Mouse (Mus musculus) heart, embryonic 11.5 days (tissue): ENCODE measurements around the gene Cox6a1. TPM values are rescaled to one million over a fixed set of nuclear protein-coding genes. Genes with fewer than 3 reads are reported as not detected.

ENCODE experiments used
- ATAC-seq: fragments of 200-750 bp; cut with Nextera tagmentation; replicated peaks from 2 replicates; pipeline ENCODE4 v1.8.0; 2017; ENCODE audit warnings: moderate library complexity; ENCODE audit not compliant: insufficient number of reproducible peaks, low FRiP score, low TSS enrichment
- H3K27ac ChIP-seq: fragments of 300-500 bp; sonication (generic); 2 replicates; pipeline ENCODE4 v1.5.1; 2014; ENCODE audit warnings: mild to moderate bottlenecking, low read depth, low read length
- H3K27me3 ChIP-seq: fragments of 300-500 bp; sonication (generic); 2 replicates; pipeline ENCODE4 v1.6.1; 2014; ENCODE audit warnings: mild to moderate bottlenecking, low read length, mixed read lengths; ENCODE audit not compliant: control insufficient read depth, insufficient read depth
- H3K36me3 ChIP-seq: fragments of 300-500 bp; sonication (generic); 2 replicates; pipeline ENCODE4 v1.6.1; 2014; ENCODE audit warnings: mild to moderate bottlenecking, low read length, moderate library complexity, mixed read lengths; ENCODE audit not compliant: control insufficient read depth, insufficient read depth
- H3K4me1 ChIP-seq: fragments of 300-500 bp; sonication (generic); 2 replicates; pipeline ENCODE4 v1.6.1; 2014; ENCODE audit warnings: low read length; ENCODE audit not compliant: control insufficient read depth, insufficient read depth
- H3K4me2 ChIP-seq: fragments of 300-500 bp; sonication (generic); 2 replicates; pipeline ENCODE4 v1.6.1; 2014; ENCODE audit warnings: mild to moderate bottlenecking, moderate library complexity
- H3K4me3 ChIP-seq: fragments of 300-500 bp; sonication (generic); 2 replicates; pipeline ENCODE4 v1.5.1; 2014; ENCODE audit warnings: low read depth, low read length
- H3K9ac ChIP-seq: fragments of 300-500 bp; sonication (generic); 2 replicates; pipeline ENCODE4 v1.6.1; 2014; ENCODE audit warnings: mild to moderate bottlenecking, low read depth, low read length, moderate library complexity
- H3K9me3 ChIP-seq: fragments of 300-500 bp; sonication (generic); replicated peaks from 2 replicates; pipeline ENCODE4 v1.6.1; 2016; ENCODE audit warnings: low read length; ENCODE audit not compliant: control insufficient read depth
- WGBS: fragments of 180-500 bp; shearing (Covaris S2); extraction: QIAGEN DNeasy Blood & Tissue Kit; methylation state at CpG from one replicate; pipeline ENCODE4 v1.1.7; 2014; ENCODE audit not compliant: insufficient replicate concordance; 5-methylcytosine and 5-hydroxymethylcytosine counted together
- polyA plus RNA-seq: library from polyadenylated mRNA; unstranded; fragments of >200 nt; fragmentation: Nextera tagmentation; extraction: Ambion mirVana; gene quantifications from 2 replicates; pipeline ENCODE4 v1.2.1, GENCODE M21; 2014

The Cox6a1 gene
- polyA plus RNA-seq, 1 experiment from 2014 or later = 1,289 TPM

DNA sequence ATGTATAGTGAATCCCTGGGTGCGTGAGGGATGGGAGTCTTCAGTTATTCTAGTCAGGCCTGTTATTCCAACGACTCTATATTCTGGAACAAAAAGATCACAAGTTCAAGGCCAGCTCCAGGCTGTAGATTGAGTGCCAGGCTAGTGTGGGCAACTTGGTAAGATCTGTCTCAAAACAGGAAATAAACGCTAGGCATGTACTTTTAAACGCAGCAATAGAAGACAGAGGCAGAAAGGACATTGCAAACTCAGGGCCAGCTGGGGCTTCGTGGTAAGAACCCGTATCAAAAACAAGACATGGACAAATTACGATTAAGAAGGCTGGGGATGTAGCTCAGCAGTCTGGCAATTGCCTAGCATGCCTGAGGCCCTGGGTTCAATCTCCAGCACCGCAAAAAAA is 10.7 kb upstream of the Cox6a1 start:
- no peaks in the 10 kb centered on the region for H3K4me1 ChIP-seq
- H3K9ac ChIP-seq = no peak overlapping the region
- no peak overlapping the region for H3K4me3 ChIP-seq
- ATAC-seq = no peak
- 84% methylated on average over 8 of the region's 8 CpGs for WGBS
- H3K27ac ChIP-seq = no peak overlapping the region
- H3K27me3 ChIP-seq = peaks cover 5% of the 10 kb centered on the region; the same call in 1 of the 2 replicates
- peak overlapping the region; percentile 14; the same call in 1 of the 2 replicates for H3K4me2 ChIP-seq
- no peaks in the 10 kb centered on the region for H3K36me3 ChIP-seq
- no peaks in the 10 kb centered on the region for H3K9me3 ChIP-seq

DNA sequence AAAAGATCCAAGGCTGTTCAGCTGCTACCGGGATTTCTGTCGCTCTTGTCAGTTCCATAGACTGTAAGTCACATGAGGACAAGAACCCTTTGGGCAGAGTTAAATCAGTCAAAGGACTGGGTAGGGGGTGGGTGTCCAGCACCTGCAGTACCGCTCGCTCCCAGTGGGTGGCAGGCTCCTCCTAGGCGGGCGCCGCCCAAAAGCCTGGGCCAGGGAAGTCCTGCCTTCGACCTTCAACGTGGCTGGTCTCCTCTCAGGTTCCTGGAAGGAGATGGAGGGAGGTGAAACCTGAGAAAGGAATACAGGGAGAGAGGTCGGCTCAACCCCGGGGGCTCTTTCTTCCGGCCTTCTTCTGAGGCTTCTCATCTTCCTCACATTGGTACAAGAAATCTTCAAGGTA is 10.1 kb upstream of the Cox6a1 start:
- 3% methylated on average over 12 of the region's 12 CpGs for WGBS
- H3K27me3 ChIP-seq = peaks cover 5% of the 10 kb centered on the region; the same call in 1 of the 2 replicates
- no peak for ATAC-seq
- H3K4me1 ChIP-seq = no peaks in the 10 kb centered on the region
- no peaks in the 10 kb centered on the region for H3K36me3 ChIP-seq
- no peak overlapping the region for H3K4me3 ChIP-seq
- H3K9me3 ChIP-seq = no peaks in the 10 kb centered on the region
- peak overlapping the region; percentile 14 for H3K4me2 ChIP-seq
- H3K27ac ChIP-seq = no peak overlapping the region
- H3K9ac ChIP-seq = no peak overlapping the region

GRCm38 (mm10) chr5:115355070-115355469 is 6.3 kb upstream of the Cox6a1 start:
- 54% methylated on average over 13 of the region's 13 CpGs for WGBS
- H3K9me3 ChIP-seq = no peaks in the 10 kb centered on the region; the same call in 1 of the 2 replicates
- H3K4me1 ChIP-seq = no peaks in the 10 kb centered on the region
- H3K36me3 ChIP-seq = no peaks in the 10 kb centered on the region
- H3K9ac ChIP-seq = no peak overlapping the region
- no peak overlapping the region for H3K27ac ChIP-seq
- no peak overlapping the region for H3K4me3 ChIP-seq
- ATAC-seq = no peak
- H3K4me2 ChIP-seq = no peak overlapping the region
- H3K27me3 ChIP-seq = no peaks in the 10 kb centered on the region

DNA sequence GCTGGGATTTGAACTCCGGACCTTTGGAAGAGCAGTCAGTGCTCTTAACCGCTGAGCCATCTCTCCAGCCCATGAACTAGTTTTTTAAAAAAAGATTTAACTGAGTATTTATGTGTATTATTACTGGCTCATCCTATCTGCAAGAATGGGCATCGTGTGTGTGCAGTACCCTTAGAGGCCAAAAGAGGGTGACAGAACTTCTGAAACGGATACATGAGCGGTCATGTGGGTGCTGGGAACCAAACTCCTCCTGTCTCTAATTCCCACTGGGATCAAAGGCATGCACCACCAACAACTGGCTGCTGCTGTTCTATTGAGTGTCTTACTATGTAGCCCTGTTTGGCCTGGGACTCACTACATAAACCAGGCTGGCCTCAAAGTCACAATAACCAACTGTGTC is 2.6 kb upstream of the Cox6a1 start:
- no peak overlapping the region for H3K4me2 ChIP-seq
- H3K9ac ChIP-seq = no peak overlapping the region
- H3K4me3 ChIP-seq = no peak overlapping the region

GRCm38 (mm10) chr5:115349225-115349555 is 409 bp upstream of the Cox6a1 start:
- Histone ChIP-seq H3K4me2 (peak overlapping the region; percentile 84), H3K27ac (peak overlapping the region; percentile 76), H3K27me3 (no peaks in the 10 kb centered on the region), H3K4me1 (peaks cover 9% of the 10 kb centered on the region), H3K9ac (peak overlapping the region; percentile 86), H3K36me3 (peaks cover 14% of the 10 kb centered on the region), H3K9me3 (no peaks in the 10 kb centered on the region; the same call in 1 of the 2 replicates), H3K4me3 (peak overlapping the region; percentile 84)
- WGBS = under 1% methylated on average over 18 of the region's 18 CpGs
- ATAC-seq = no peak

More for the DNA sequence above, 2.6 kb upstream of the Cox6a1 start:
- no peak for ATAC-seq
- 0 out of 2 replicates have a peak, but pooled peaks cover 2% of the 10 kb centered on the region for H3K36me3 ChIP-seq
- no peaks in the 10 kb centered on the region; the same call in 1 of the 2 replicates for H3K9me3 ChIP-seq
- H3K27ac ChIP-seq = no peak overlapping the region
- WGBS = 74% methylated on average over 5 of the region's 5 CpGs
- H3K27me3 ChIP-seq = no peaks in the 10 kb centered on the region
- peaks cover 9% of the 10 kb centered on the region for H3K4me1 ChIP-seq

- Histone ChIP-seq H3K36me3 (peaks cover 28% of the 10 kb centered on the region), H3K4me1 (peaks cover 9% of the 10 kb centered on the region), H3K27ac (no peak overlapping the region), H3K4me2 (peak overlapping the region; percentile 84), H3K4me3 (peak overlapping the region; percentile 84), H3K9ac (peak overlapping the region; percentile 86), H3K27me3 (no peaks in the 10 kb centered on the region), H3K9me3 (no peaks in the 10 kb centered on the region; the same call in 1 of the 2 replicates)
- 1% methylated on average over 5 of the region's 5 CpGs for WGBS
- 0 out of 2 replicates have a peak, but pooled peaks have one; percentile 19 for ATAC-seq
Measured at GRCm38 (mm10) chr5:115347564-115347963, 1.2 kb downstream of the Cox6a1 start.

DNA sequence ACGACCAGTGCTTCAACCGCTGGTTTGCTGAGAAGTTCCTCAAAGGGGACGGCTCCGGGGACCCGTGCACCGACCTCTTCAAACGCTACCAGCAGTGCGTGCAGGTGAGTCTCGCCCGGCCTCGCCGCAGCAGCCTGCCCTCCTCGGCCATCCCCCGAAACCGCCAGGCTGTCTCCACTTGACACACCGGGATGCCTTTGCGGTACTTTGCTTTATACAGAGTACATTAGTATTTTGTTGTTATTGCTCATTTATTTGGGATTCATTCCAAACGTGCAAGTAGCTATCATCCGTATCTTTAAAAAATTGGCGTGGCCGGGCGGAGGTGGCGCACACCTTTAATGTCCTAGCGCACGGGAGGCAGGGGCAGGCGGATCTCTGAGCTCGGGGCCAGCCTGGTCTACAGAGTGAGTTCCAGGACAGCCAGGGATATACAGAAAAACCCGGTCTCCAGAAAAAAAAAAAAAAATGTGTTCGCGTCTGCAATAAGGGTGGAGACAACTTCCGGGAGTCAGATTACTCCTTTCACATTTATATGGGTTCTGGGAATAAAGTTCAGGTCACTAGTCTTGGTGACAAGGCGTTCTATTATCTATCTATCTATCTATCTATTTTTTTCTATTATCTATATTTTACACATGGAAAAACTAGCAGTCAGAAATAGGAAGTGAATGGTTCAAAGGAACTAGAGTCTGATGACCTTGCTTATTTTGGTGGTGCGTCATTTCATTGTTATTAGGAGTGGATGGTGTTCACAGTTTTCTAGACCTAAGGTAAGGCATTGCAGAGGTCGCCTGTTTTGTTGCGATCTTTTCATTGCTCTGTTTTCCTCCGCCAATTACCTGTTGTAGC is 7.2 kb downstream of the Cox6a1 start:
- no peaks in the 10 kb centered on the region for H3K9me3 ChIP-seq
- H3K27ac ChIP-seq = peak overlapping the region; percentile 76; the same call in 1 of the 2 replicates
- peaks cover 9% of the 10 kb centered on the region; the same call in 1 of the 2 replicates for H3K4me1 ChIP-seq
- WGBS = 10% methylated on average over 36 of the region's 36 CpGs
- peak; percentile 28 for ATAC-seq
- H3K9ac ChIP-seq = peak overlapping the region; percentile 96
- peaks cover 29% of the 10 kb centered on the region for H3K36me3 ChIP-seq
- H3K27me3 ChIP-seq = no peaks in the 10 kb centered on the region
- peak overlapping the region; percentile 84 for H3K4me2 ChIP-seq
- H3K4me3 ChIP-seq = peak overlapping the region; percentile 90

- no peaks in the 10 kb centered on the region for H3K9me3 ChIP-seq
- peak within 1 kb of the TSS; percentile 84 for H3K4me2 ChIP-seq
- peak within 1 kb of the TSS; percentile 96 for H3K9ac ChIP-seq
- no peaks in the 10 kb centered on the region for H3K27me3 ChIP-seq
- peaks cover 31% of the 10 kb centered on the region for H3K36me3 ChIP-seq
- peak; percentile 86 for ATAC-seq
- under 1% methylated on average over 62 of the region's 62 CpGs for WGBS
- H3K27ac ChIP-seq = peak within 1 kb of the TSS; percentile 76
- peaks cover 9% of the 10 kb centered on the region; the same call in 1 of the 2 replicates for H3K4me1 ChIP-seq
- H3K4me3 ChIP-seq = peak within 1 kb of the TSS; percentile 90
Measured at GRCm38 (mm10) chr5:115340577-115341313, 8.0 kb downstream of the Cox6a1 start, which contains the start of the genes Gatc and Triap1. Gene Gatc, minus strand, starts transcription at chr5:115341178. Gene Triap1, plus strand, starts transcription at chr5:115341225.
